Mouse (Mus musculus): Measurements from ENCODE around the gene 4933415A04Rik.
A peak's percentile ranks its signal among the peaks of the same experiment; 100 is the strongest.

The 4933415A04Rik gene

DNA sequence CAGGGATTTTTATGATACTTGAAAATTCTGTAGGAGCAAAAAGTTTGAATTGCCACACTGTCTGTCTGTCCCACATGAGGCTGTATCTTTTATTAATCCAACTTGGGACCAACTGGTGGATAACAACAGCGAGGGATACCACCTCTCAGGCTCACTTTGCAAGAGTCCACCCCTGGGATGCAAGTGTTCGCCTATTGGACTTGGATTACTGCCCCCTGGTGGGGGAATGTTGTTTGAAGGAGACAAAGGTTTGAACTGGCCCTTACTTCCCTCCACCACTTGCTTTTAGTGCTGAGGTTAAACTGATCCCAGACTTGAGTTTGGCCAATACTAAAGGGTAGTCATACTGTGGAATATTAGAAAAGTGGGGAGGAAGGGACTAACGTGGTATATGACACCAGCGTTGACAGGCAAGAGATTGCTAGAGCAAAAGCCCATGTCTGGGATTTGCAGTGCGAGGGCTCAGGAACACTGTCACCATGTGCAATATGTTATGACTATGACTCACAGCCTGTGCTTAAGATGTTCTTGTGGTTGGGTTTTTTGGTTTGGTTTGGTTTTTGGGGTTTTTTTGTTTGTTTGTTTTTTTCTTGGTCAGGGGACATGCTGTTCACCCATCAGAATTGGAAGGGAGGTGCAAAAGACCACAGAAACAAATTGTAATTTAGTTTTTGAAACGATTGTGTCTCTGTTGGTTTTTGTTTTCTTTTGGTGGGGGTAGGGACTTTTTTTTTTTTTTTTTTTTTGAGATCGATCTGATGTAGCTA is at the start of gene 4933415A04Rik:
4933415A04Rik (plus strand) TSS at position 717 of the 767 bp plus-strand sequence.
- peak; percentile 48 to 83 for DNase-seq (ENCODE audit: low spot score in 2 of 2)

DNA sequence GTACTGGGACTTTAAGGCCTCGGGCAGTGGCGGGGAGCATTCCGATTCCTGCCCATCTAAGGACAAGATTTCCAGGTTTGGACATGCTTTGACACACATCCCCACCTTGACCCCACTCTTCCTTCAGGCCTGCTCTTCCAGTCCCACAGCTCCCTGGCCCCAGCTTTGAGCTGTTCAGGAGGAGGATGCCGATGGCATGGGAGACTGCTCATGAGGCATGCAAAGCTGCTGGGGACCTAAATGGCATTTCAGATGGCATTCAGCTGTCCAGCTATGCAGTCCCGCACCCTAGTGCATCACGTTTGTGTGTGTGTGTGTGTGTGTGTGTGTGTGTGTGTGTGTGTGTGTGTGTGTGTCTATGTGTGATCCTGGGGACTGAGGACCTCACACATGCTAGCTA is 49.8 kb upstream of the 4933415A04Rik start:
- DNase-seq (ENCODE audit: low spot score in 2 of 2), result no peak

DNA sequence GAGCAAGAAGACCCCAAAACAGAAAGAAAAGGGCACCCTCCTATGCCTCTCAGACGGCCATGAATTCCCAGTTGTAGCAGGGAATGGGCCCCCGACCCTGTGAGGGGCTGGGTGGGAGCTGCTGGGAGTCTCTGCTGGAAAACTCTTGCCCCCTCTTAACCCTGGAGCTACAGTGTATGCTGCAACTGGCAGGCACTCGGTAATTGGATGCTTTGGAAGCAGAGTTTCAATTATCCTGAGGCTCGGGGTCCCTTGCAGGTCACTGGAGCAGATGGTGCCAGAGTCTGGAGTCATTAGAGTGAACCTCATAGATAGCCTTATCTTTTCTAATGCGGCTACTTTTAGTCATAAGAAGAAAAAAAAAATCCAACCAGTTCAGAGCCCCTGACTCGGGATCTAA is 47.0 kb upstream of the 4933415A04Rik start:
- DNase-seq (ENCODE audit: low spot score in 2 of 2), result no peak

GRCm38 (mm10) chr11:43543711-43544466 is 43.0 kb upstream of the 4933415A04Rik start:
- DNase-seq (ENCODE audit: low spot score in 2 of 2), result no peak

DNA sequence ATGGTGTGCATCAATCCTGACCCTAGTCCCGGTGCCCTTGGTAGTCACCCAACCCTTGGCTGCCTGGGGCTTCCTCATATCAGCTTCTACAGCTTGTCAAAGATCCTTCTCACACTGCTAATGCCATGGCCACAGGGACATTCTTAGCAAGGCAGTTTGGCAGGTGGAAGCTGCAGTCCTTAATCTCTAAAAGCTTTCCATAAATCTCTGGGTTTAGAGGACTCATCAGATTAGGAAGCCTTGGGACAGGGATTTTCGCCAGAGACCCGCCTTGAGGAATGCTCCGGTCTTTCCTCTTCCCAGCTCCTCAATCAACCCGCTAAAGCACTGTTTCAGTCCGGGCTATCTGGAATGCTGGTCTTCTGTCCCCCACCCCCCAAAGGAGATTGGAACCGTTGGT is 42.0 kb upstream of the 4933415A04Rik start:
- no peak for DNase-seq (ENCODE audit: low spot score in 2 of 2)

DNA sequence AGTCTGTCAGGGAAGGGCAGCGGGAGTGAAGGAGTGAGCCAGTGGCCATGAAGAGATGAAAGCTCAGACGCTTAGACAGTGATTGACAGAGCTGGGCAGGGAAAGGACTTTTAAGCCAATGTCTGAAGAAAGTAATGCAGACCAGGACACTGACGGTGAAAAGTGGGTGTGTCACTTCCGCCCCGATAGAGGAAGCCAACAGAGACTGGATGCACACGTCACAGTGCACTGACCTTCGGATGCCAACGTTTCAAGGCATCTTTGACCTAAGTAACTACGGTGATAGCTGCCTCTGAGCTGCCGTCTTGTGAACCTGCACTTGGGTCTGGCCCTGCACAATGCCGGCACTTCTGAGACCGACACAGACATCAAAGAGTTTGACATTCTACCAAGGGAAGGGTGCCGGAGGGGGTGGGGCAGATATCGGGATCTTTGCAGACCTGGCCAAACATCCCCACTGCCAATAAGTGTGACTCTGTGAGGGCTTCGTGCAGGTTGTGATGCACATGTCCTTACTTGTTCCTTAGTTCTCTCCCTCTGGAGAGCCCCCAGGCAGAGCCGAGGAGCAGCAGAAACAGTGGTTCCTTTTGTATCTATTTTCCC is 40.9 kb upstream of the 4933415A04Rik start:
- no peak for DNase-seq (ENCODE audit: low spot score in 2 of 2)

- no peak for DNase-seq (ENCODE audit: low spot score in 2 of 2)
Observed at GRCm38 (mm10) chr11:43546678-43547077, 40.2 kb upstream of the 4933415A04Rik start.

DNA sequence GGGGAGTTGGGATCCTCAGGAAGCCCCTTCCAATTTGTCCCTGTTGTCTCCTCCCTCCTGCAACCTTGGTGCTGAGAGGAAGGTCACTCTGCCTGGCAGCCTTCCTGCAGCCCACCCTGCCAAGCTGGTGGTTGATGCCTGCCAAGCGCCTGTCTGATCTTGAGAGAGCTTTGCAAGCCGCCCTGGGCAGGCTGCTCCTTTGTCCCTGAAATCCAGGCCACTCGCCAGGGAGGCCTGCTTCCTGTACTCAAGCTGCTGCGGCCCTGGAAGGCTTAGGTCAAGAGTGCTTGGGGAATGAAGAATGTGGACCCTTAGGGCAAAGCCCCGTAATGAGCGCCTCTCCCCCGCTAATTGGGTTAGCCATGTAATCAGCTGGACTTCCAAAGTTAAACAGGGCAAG is 38.7 kb upstream of the 4933415A04Rik start:
- DNase-seq (ENCODE audit: low spot score in 2 of 2), result peak in 1 of 2 experiments; percentile 62

DNA sequence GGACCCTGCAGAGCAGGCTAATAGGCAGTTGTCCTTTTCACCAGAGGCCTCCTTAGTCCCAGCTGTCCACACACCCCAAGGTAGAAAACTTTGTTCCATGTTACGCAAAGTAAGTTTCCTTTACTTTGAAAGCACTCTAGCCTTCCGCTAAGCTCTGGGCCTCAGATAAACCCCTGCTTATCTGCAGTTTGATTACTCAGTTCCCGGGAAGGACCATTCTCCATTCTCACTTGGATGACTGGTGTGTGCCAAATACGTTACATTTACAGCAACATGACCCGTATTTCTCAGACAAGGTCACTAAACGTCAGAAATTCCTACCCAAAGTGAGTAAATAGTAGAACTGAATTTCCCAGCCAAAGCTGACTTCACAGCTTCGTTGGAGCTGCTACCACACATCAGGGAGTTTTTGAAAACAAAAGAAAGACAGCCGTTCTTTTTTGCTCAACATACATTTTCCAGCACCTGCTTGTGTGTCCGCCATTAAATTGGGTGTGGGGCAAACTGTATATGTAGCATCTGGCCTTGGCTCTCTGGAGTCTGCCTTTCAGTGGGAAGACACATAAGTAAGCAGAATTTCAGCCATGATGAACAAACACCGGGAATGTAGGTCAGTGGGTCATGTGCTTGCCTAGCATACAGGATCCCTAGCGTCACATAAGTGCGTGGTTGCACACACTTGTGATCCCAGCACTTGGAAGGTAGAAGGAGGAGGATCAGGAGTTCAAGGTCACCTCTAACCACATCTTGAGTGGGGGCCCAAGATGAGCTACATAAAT is 38.0 kb upstream of the 4933415A04Rik start:
- DNase-seq (ENCODE audit: low spot score in 2 of 2), result no peak

- DNase-seq (ENCODE audit: low spot score in 2 of 2), result no peak
Observed at GRCm38 (mm10) chr11:43549701-43550100, 37.1 kb upstream of the 4933415A04Rik start.

DNA sequence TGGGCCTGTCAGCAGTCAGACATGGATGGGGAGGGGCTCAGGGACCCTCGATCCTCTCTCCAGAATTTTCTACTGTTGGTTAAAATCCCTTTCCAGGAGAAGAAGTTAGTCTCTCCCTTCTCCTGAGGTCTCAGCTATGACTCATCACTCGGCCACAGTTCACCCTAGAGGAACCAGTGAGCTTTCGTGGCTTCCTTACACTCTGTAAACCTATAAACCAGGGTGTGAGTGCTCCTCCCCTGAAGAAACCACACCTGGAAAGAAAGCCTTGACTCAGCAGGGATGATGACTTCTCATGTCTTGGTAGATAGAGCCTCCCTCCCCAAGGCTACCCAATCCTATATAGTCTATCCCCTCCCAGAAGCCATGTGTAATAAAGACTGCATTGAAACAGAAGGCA is 35.1 kb upstream of the 4933415A04Rik start:
- no peak for DNase-seq (ENCODE audit: low spot score in 2 of 2)

DNA sequence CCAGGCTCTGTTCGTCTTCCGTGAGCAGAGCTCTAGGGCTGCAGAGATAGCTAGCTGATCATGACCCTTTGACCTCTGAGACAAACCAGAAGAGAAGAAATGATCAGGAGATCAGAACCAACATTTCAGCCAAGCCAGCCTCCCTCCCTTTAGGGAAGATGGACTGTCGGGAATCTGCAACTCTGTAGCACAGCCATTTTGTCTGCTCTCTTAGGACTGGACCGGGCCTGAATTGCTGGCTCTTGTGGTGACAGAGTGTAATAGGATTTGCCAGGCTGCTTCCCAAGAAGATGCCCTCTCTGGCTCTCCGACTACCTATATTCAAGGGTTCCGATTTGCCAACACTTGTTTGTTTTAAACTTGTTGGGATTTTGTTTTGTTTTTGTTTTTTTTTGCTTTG is 34.2 kb upstream of the 4933415A04Rik start:
- DNase-seq (ENCODE audit: low spot score in 2 of 2), result no peak

GRCm38 (mm10) chr11:43556538-43556937 is 30.3 kb upstream of the 4933415A04Rik start:
- no peak for DNase-seq (ENCODE audit: low spot score in 2 of 2)

DNA sequence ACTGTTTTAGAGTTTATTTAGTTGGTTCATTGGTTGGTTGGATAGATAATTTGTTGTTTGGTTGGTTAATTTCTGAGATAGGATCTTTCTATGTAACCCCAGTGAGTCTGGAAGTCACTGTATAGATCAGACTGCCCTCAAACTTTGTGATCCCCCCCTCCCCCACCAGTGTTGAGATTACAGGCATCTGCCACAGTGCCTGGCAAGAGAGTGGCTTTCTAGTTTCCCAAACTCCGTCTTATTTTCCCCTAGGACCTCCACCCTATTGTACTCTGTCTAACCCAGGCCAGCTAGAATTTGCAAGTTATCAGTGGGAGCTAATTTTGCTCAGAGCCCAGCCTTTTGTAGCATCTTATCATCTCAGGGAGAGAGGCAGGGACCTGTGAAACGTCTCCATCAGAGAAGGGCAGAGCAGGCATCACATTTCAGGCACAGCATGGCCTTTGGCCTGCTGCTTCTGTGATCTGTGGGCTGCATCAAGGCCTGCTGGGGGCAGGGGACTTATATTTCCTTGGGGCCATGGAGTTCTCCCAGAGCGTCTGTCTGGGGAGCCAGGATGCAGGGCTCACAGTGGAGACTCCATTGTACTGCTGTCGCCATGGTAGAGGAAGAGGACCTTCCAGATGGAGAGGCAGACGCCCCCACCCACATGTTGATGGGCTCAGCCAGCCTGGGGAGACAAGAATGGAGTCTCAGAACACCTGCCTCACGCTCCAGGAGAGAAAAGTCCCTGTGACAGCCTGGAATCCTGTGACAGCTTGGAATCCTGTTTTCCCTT is 27.1 kb upstream of the 4933415A04Rik start:
- DNase-seq (ENCODE audit: low spot score in 2 of 2), result no peak

GRCm38 (mm10) chr11:43563654-43564244 is 23.1 kb upstream of the 4933415A04Rik start:
- DNase-seq (ENCODE audit: low spot score in 2 of 2), result no peak

GRCm38 (mm10) chr11:43565414-43565813 is 21.4 kb upstream of the 4933415A04Rik start:
- DNase-seq (ENCODE audit: low spot score in 2 of 2), result no peak

- no peak for DNase-seq (ENCODE audit: low spot score in 2 of 2)
Observed at GRCm38 (mm10) chr11:43565852-43566251, 21.0 kb upstream of the 4933415A04Rik start.

DNA sequence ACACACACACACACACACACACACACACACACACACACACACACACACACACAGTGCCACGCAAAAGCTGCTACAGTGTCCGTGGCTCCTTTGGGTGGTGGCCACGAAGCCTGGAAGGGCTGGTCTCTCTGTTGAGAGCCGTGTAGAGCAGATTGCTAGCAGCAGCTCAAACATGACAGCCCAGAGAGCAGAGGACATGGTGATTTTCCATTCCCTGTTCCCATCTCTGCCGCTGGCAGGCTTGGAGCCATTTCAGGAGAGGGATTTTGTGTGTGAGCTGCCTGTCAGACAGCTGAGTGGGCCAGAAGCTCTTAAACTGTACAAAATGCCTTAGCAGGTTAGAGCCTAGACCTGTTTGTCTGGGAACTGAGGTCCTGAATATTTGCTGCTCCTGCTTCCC is 20.1 kb upstream of the 4933415A04Rik start:
- no peak for DNase-seq (ENCODE audit: low spot score in 2 of 2)

DNA sequence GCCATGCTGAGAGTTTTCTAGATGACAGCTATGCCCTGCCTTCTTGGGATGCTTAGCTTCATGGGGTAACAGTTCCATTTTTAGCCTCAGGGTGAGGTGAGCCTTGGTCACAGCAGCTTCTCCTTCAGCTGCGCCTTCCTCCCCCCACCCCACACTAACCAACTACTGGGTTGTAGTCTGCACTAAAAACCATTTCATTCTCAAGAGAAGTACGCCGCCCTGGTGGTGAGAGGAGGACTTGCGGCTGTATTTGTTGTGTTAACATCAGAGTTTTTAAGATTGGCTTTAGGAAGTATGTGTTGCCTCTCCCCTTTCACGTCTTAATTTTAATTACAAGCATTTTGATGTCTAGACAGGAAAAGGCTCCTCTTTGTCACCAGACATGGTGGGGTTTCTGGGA is 18.6 kb upstream of the 4933415A04Rik start:
- DNase-seq (ENCODE audit: low spot score in 2 of 2), result no peak

DNA sequence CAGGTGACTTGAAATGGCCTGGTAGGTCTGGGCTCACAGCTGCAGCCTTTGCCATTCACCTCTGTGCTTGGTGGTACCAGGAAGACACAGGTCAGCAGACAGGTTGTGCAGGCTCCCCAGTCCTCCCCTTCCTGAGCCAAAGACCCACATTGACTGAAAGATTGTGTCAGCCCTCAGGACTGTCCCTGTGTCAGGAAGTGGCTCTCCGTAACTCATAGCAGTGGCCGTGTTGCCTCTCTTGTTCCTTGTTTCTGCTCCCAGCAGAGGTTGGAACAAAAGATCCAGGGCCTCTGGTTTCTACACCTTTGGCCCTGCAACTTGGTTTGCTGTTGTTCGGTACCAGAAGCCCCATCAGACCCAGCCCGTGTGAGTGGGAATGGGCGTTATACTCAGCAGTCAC is 17.7 kb upstream of the 4933415A04Rik start:
- no peak for DNase-seq (ENCODE audit: low spot score in 2 of 2)

- no peak for DNase-seq (ENCODE audit: low spot score in 2 of 2)
Observed at GRCm38 (mm10) chr11:43569595-43569994, 17.2 kb upstream of the 4933415A04Rik start.

Data from urinary bladder, postnatal 4 days (tissue).